Mouse (Mus musculus): Measurements from ENCODE around the gene Als2.

Gene Als2

GRCm38 (mm10) chr1:59211651-59212050 is 25.4 kb downstream of the Als2 start:
- DNase-seq = no peak

- DNase-seq = no peak
These were observed 28.7 kb downstream of the Als2 start for GRCm38 (mm10) chr1:59208331-59208730.

GRCm38 (mm10) chr1:59204489-59204888 is 32.5 kb downstream of the Als2 start:
- no peak for DNase-seq

- peak; percentile 52 for DNase-seq
These were observed 34.7 kb downstream of the Als2 start for GRCm38 (mm10) chr1:59202367-59202766.

- no peak for DNase-seq
These were observed 35.5 kb downstream of the Als2 start for GRCm38 (mm10) chr1:59201561-59201960.

- no peak for DNase-seq
These were observed 36.1 kb downstream of the Als2 start for GRCm38 (mm10) chr1:59200960-59201359.

- DNase-seq = no peak
These were observed 42.1 kb downstream of the Als2 start for GRCm38 (mm10) chr1:59194979-59195378.

GRCm38 (mm10) chr1:59187786-59188185 is 49.2 kb downstream of the Als2 start:
- DNase-seq = no peak

GRCm38 (mm10) chr1:59186317-59186716 is 50.7 kb downstream of the Als2 start:
- no peak for DNase-seq

GRCm38 (mm10) chr1:59185410-59185809 is 51.6 kb downstream of the Als2 start:
- no peak for DNase-seq

GRCm38 (mm10) chr1:59183045-59183444 is 54.0 kb downstream of the Als2 start:
- no peak for DNase-seq

GRCm38 (mm10) chr1:59182373-59182772 is 54.7 kb downstream of the Als2 start:
- DNase-seq = no peak

GRCm38 (mm10) chr1:59180003-59180402 is 57.0 kb downstream of the Als2 start:
- no peak for DNase-seq

- no peak for DNase-seq
These were observed 58.6 kb downstream of the Als2 start for GRCm38 (mm10) chr1:59178401-59178800.

- no peak for DNase-seq
These were observed 62.3 kb downstream of the Als2 start for GRCm38 (mm10) chr1:59174514-59175373.

- DNase-seq = no peak
These were observed 64.0 kb downstream of the Als2 start for GRCm38 (mm10) chr1:59173023-59173422.

GRCm38 (mm10) chr1:59171875-59172274 is 65.2 kb downstream of the Als2 start:
- DNase-seq = no peak

- no peak for DNase-seq
These were observed 66.7 kb downstream of the Als2 start for GRCm38 (mm10) chr1:59170290-59170689.

GRCm38 (mm10) chr1:59169586-59169985 is 67.4 kb downstream of the Als2 start:
- no peak for DNase-seq

GRCm38 (mm10) chr1:59168556-59168955 is 68.5 kb downstream of the Als2 start:
- DNase-seq = no peak

- DNase-seq = no peak
These were observed 69.2 kb downstream of the Als2 start for GRCm38 (mm10) chr1:59167654-59168425.

GRCm38 (mm10) chr1:59166232-59166905 is 70.7 kb downstream of the Als2 start:
- DNase-seq = no peak

GRCm38 (mm10) chr1:59163918-59164317 is 73.1 kb downstream of the Als2 start:
- DNase-seq = no peak

Measured in cerebellum, adult 9-11 months (tissue).